Mouse (Mus musculus): ENCODE data around the gene Cacna2d2.

Gene Cacna2d2

GRCm38 (mm10) chr9:107577871-107578270, 178.5 kb downstream of the Cacna2d2 start:
- DNase-seq (ENCODE audit: low read depth, low spot score): no peak

- no peak for DNase-seq (ENCODE audit: low read depth, low spot score)
Observed at GRCm38 (mm10) chr9:107578587-107578986, 179.2 kb downstream of the Cacna2d2 start, which contains the start of gene Naa80. TSS of gene Naa80 (plus strand) at chr9:107578887.

Measured in A20 (cell line).